Mouse (Mus musculus) heart, postnatal 36 days (tissue): ENCODE data around the gene Cidec. TPM values are rescaled to one million over a fixed set of nuclear protein-coding genes. Genes with fewer than 3 reads are reported as not detected.
A peak's percentile ranks its signal among the peaks of the same experiment; 100 is the strongest.

Experiments
- DNase-seq, 2 experiments: peaks; one replicate each; pipeline ENCODE4 v3.0.0; 2021 to 2022
- intact Hi-C: fragments of 180-260 bp; cut with DNase I; formaldehyde crosslinking; loops from one replicate; pipeline ENCODE4 v1.15.1; 2025
- total RNA-seq, 2 experiments: library from RNA; stranded (reverse); gene quantifications; 2 replicates each; pipeline ENCODE4 v1.2.3; 2021

The Cidec gene
- total RNA-seq, 2 experiments from 2014 or later, result 2.5 to 14.0 TPM

GRCm38 (mm10) chr6:113451839-113452238 is 16.3 kb upstream of the Cidec start:
- intact Hi-C loops, result no loop called here
- no peak for DNase-seq

- no peak for DNase-seq
- intact Hi-C loops, result no loop called here
These were observed 12.1 kb upstream of the Cidec start for GRCm38 (mm10) chr6:113447639-113448038.

DNA sequence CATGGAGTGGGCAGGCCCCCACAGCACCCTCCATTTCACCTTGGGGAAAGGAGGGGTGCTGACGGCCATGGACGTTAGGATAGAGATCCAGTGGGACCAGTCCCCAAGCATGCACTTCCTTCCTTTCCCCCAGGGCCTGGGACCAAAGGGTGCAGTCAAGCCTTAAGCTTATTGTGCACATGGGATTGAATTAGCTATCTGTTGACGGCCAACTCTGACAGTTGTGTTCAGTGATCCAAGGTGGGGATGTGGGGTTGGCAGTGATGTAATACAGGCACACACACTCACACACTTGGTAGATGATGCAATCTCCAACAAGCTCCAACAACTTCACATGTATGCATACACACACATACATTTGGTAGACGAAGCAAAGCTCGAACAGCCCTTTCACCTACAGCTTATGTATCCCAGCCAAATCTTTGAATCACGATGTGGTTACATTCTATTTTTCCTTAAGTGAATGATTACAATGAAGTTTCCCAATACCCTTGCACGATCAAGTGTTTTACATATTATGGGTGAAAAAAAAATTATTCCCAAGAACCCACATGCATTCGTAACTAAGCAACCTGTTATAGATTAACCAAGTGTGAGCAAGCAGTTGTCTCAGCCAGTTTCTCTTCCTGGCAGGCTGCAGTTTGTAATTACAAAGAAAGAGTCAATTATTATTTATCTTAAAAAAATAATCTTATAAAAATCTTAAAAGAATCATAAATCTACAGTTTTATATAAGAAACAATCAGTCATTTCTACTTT is 8.8 kb upstream of the Cidec start:
- intact Hi-C loops, result no loop called here
- DNase-seq, result no peak

GRCm38 (mm10) chr6:113443091-113443490 is 7.5 kb upstream of the Cidec start:
- intact Hi-C loops, result no loop called here

DNA sequence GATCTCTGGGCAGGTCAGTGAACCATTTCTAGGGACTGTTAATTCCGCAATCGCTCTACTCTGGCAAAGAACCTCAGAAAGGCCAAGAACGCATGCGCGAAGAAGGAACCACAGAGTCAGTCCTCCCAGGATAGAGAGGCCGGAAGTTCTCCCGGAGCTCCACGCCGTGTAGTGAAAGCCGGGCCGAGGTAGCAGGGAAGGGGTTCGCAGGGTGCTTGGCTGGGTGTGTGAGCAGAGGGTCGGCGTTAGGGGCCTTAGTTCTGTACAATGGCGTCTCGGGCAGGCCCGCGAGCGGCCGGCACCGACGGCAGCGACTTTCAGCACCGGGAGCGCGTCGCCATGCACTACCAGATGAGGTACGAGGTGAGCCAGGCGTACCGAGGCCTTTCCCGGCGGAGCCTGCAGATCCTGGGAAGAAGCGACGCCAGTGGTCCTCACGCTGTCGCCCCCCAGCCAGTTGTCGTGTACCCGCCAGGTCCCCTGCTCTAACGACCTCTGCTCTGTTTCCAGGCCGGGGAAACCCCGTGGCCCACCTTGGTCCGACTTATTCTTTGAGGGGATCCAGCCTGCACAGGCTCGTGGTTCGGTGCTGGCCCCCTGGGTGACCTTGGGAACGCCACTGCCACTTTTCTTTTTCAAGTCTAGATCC is 7.0 kb upstream of the Cidec start, which contains the start of gene Jagn1:
Jagn1 (plus strand) TSS at position 128 of the 649 bp plus-strand sequence.
- intact Hi-C loops, result no loop called here
- peak; percentile 92 to 96 for DNase-seq

More at GRCm38 (mm10) chr6:113443091-113443490, 7.5 kb upstream of the Cidec start:
- DNase-seq, result no peak

DNA sequence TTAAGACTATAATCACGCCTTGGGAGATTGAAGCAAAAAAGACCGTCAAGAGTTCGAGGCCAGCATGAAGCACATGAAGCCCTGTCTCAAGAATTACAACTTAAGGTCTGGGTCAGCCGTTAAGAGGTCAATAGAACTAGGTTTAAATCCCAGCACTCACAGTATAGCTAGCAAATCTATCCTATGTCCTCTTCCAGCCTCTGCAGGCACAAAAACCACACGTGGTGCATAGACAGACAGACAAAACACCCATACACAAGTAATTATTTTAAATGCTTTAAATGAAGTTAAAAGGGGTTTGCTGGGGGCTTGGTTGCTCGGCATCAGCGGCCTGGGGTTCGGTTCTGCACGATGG is 6.5 kb upstream of the Cidec start:
- intact Hi-C loops, result no loop called here
- DNase-seq, result no peak

- intact Hi-C loops, result loop anchor here (1.0 kb wide), 1 partner anchor 28 kb away; no protein-coding TSS in a partner anchor
- peak; percentile 51 to 79 for DNase-seq
These were observed 5.7 kb upstream of the Cidec start for GRCm38 (mm10) chr6:113441147-113441680.

- no peak for DNase-seq
- intact Hi-C loops, result loop anchor here (1.0 kb wide), 1 partner anchor 29 kb away; no protein-coding TSS in a partner anchor
These were observed 5.1 kb upstream of the Cidec start for GRCm38 (mm10) chr6:113440686-113441085.

DNA sequence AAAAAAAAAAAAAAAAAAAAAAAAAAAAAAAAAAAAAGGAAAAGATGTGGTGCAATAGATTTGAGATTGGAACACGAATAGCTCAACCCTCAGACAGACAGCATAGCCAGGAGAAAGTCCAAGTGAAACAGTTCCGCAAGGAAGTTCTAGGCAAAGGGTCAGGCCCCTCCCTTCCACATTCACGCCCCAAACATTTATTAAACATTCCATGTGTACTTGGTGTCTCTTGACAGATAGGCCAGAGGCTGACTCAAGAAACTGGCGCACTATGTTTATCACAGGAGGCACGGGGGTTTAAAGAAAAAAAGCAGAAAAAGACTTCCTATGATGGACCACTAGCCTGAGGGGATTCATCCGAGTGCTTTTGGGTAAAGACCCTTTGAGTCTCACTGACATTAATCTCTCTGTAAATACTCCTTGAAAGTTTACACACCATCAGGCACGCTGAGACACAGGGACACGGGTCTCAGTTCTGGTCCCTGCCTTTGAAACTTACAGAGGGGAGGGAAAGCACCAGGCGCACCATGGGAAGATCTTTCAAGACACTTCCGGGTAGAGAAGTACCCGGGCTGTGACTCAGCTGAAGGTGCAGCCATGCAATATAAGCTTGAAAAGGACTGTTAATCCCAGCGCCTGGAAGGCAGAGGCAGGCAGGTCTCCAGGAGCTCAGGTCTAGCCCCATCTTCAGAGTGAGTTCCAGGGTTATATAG is 3.3 kb upstream of the Cidec start:
- intact Hi-C loops, result no loop called here
- no peak for DNase-seq

DNA sequence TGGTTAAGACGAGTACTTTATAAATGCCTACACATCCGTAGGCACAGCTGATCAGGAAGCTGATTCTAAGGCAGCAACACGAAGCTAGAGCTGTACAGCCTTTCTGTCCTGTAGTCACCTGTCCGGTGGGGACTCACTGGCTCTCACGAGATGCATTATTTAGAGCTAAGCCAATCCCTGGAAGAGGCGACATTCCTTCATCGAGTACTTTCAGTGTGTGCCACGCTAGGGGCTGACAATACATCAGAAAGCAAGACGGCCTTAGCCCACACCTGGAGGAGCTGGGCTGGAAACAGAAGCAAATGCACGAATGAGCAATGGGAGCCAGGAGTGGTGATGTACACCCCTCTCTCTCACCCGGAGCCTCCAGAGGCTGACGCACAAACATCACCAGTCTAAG is 1.6 kb upstream of the Cidec start:
- no peak for DNase-seq
- intact Hi-C loops, result no loop called here

DNA sequence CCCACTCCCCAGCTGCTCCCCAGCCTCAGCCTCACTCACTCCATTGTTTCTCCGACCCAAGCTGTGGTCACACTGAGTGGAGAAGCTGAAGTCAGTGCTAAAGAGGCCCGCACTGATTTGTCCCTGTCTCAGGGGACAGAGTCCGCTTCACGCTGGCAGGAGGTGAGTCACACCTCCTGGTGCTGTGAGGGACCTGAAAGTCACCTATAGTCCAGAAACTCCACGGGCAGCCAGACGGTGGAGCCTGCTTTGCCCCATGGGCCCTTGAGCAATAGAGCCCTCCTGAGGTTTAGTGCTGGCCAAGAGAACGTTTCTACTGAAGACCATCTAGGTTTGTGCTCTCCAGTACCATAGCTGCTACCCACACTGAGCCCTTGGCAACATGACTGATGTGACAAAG is 869 bp downstream of the Cidec start:
- intact Hi-C loops, result no loop called here
- no peak for DNase-seq

DNA sequence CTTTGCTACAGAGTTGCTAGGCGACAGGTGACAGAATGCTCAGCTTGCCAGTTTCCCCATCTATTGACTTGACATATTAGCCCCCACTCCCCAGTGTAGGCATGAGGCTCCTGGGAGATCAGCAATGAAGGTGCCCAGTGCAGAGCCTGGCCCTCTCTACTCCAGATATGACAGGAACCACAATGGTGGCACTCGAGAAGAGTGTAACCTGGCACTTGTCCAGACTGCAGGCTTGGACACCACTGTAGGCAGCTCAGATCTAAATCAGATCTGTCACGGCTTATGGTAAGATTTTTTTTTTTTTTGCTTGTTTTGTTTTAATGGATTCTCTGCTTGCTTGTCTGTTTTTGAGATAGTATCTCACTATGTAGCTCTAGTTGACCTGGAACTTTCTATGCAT is 1.9 kb downstream of the Cidec start:
- DNase-seq, result no peak
- intact Hi-C loops, result no loop called here

DNA sequence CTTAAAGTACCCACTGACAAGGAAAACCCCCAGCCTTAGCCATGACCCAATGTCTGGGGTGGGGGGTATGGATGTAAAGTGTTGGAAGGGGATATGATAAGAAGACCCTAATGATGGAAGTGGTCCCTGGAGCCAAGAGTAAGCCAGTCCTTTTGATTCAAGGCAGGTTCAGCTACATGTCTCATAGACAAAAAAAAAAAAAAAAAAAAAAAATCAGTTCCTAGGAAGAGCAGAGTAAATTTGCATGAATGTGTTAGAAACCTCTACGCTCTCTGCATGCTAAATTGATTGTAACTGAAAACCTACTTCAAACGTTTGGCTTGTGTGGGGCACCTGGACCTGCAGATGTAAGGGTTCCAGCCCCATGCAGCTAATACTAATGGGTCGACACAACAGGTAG is 3.8 kb downstream of the Cidec start:
- intact Hi-C loops, result no loop called here
- no peak for DNase-seq

GRCm38 (mm10) chr6:113430846-113431245 is 4.7 kb downstream of the Cidec start:
- intact Hi-C loops, result no loop called here
- DNase-seq, result no peak

- no peak for DNase-seq
- intact Hi-C loops, result no loop called here
These were observed 5.6 kb downstream of the Cidec start for GRCm38 (mm10) chr6:113429965-113430364.

DNA sequence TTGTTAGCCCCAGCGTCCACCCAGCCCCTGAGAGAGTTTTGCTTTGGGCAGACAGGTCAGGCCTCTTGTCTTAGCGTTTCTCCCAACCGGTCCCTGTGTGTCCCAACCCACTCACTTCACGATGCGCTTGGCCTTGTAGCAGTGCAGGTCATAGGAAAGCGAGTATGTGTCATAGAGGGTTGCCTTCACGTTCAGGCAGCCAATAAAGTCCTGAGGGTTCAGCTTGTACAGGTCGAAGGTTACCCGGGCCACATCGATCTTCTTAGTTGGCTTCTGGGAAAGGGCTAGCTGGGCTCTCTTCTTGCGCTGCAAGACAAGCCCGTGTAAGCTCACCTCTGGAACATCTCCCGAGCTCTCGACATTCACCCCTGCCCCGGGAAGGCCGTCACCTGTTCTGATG is 7.6 kb downstream of the Cidec start:
- intact Hi-C loops, result no loop called here

GRCm38 (mm10) chr6:113427397-113427796 is 8.2 kb downstream of the Cidec start:
- no peak for DNase-seq
- intact Hi-C loops, result no loop called here

More for the DNA sequence above, 7.6 kb downstream of the Cidec start:
- DNase-seq, result no peak

GRCm38 (mm10) chr6:113426696-113427095 is 8.9 kb downstream of the Cidec start:
- DNase-seq, result no peak
- intact Hi-C loops, result no loop called here

DNA sequence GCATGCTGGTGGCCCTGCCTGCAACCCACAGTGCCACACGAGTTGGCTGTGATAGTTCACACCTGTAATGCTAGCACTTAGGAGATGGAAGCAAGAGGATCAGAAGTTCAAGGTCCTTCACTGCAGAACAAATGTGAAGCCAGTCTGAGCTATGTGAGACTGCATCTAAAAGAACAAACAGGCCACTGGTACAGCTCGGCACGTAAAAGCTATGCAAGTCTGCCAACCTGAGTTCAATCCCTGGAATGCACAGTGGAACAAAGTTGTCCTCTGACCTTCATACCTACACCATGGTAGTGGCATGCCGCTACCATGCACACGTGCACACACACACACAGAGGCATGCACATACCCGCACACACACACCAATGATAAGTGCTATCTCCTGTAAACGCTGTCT is 11.4 kb downstream of the Cidec start:
- DNase-seq, result no peak
- intact Hi-C loops, result loop anchor here (1.0 kb wide), 1 partner anchor 46 kb away; the partner anchor contains the start of gene Arpc4

DNA sequence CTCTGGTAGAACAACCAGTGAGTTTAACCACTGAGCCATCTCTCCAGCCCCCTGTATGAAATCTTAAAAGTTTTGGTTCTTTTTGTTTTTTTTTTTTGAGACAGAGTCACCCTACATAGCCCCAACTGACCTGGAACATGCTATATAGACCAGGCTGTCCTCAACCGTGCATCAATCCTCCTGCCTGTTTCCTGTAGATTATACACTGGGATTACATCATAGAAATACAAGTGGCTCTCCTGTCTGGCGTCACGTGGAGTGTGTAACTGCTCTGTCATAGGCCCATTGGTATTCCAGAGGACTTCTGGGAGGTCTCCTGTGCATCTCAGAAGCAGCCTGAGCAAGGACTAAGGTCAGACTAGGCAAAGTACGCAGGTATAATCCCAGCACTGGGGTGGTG is 12.6 kb downstream of the Cidec start:
- DNase-seq, result no peak
- intact Hi-C loops, result no loop called here

DNA sequence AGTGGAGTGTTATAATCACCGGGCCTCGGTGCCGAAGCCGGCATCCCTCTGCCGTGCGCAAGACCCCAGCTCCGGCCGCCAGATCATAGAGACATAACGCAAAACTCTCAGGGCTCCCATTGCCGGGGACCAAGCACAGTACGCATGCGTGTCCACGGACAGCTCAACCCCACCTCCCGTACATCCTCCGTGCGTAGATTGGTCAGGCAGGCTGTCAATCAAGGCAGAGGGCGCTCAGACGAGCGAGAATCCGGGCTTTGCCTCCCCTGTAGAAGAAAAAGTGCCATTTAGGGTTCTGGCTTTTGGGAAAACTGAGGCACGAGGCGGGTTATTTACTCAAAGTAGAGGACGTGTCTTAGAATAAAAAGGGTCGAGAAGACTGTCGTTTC is 16.4 kb downstream of the Cidec start, which contains the start of gene Rpusd3:
Rpusd3 (minus strand) TSS at position 142 of the 389 bp plus-strand sequence.
- intact Hi-C loops, result loop anchor here (2.0 kb wide), 1 partner anchor 40 kb away; the partner anchor contains the start of gene Arpc4
- DNase-seq, result peak; percentile 100
